Mouse (Mus musculus): ENCODE results near the gene Otud4.
"Not testable (repeated sequence)": the region's sequence is repeated elsewhere in the genome, so short reads cannot be mapped to it uniquely, and the experiment has no call there.

The Otud4 gene

GRCm38 (mm10) chr8:79638707-79639549, 490 bp upstream of the Otud4 start:
- peak; percentile 98 for DNase-seq (ENCODE audit: low read depth)

GRCm38 (mm10) chr8:79641119-79641518, 1.7 kb downstream of the Otud4 start:
- DNase-seq (ENCODE audit: low read depth): no peak

GRCm38 (mm10) chr8:79649569-79649968, 10.2 kb downstream of the Otud4 start:
- no peak for DNase-seq (ENCODE audit: low read depth)

- DNase-seq (ENCODE audit: low read depth): peak; percentile 72
Measured at GRCm38 (mm10) chr8:79650158-79650814, 10.9 kb downstream of the Otud4 start.

- DNase-seq (ENCODE audit: low read depth): no peak
Measured at GRCm38 (mm10) chr8:79653736-79654135, 14.3 kb downstream of the Otud4 start.

- not testable (repeated sequence) for DNase-seq (ENCODE audit: low read depth)
Measured at GRCm38 (mm10) chr8:79658715-79659114, 19.3 kb downstream of the Otud4 start.

- DNase-seq (ENCODE audit: low read depth): no peak
Measured at GRCm38 (mm10) chr8:79676461-79676860, 37.0 kb downstream of the Otud4 start.

- no peak for DNase-seq (ENCODE audit: low read depth)
Measured at GRCm38 (mm10) chr8:79679005-79679404, 39.6 kb downstream of the Otud4 start.

- DNase-seq (ENCODE audit: low read depth): not testable (repeated sequence)
Measured at GRCm38 (mm10) chr8:79680083-79680482, 40.7 kb downstream of the Otud4 start.

GRCm38 (mm10) chr8:79680555-79680954, 41.1 kb downstream of the Otud4 start:
- peak; percentile 24 for DNase-seq (ENCODE audit: low read depth)

- no peak for DNase-seq (ENCODE audit: low read depth)
Measured at GRCm38 (mm10) chr8:79680965-79681364, 41.5 kb downstream of the Otud4 start.

- not testable (repeated sequence) for DNase-seq (ENCODE audit: low read depth)
Measured at GRCm38 (mm10) chr8:79685927-79686326, 46.5 kb downstream of the Otud4 start.

GRCm38 (mm10) chr8:79692531-79692930, 53.1 kb downstream of the Otud4 start:
- no peak for DNase-seq (ENCODE audit: low read depth)

- no peak for DNase-seq (ENCODE audit: low read depth)
Measured at GRCm38 (mm10) chr8:79706687-79707086, 67.3 kb downstream of the Otud4 start.

GRCm38 (mm10) chr8:79711064-79711961, 71.9 kb downstream of the Otud4 start, which contains the start of the genes Abce1 and Anapc10:
Gene Abce1, minus strand, starts transcription at chr8:79711740.
Gene Anapc10, plus strand, starts transcription at chr8:79711820.
- DNase-seq (ENCODE audit: low read depth): peak; percentile 100

GRCm38 (mm10) chr8:79712676-79713075, 73.3 kb downstream of the Otud4 start:
- no peak for DNase-seq (ENCODE audit: low read depth)

GRCm38 (mm10) chr8:79721537-79721936, 82.1 kb downstream of the Otud4 start:
- DNase-seq (ENCODE audit: low read depth): no peak

GRCm38 (mm10) chr8:79723308-79723707, 83.9 kb downstream of the Otud4 start:
- DNase-seq (ENCODE audit: low read depth): no peak

- DNase-seq (ENCODE audit: low read depth): peak; percentile 50
Measured at GRCm38 (mm10) chr8:79724589-79724988, 85.2 kb downstream of the Otud4 start.
